Mouse (Mus musculus) lung, embryonic 16.5 days (tissue): Measurements from ENCODE around the gene Fbxo17. TPM values are rescaled to one million over a fixed set of nuclear protein-coding genes. Genes with fewer than 3 reads are reported as not detected.

Experiments used
- ATAC-seq: fragments of 200-750 bp; cut with Nextera tagmentation; 2 replicates; pipeline ENCODE4 v1.8.0; 2017; ENCODE audit warnings: low read depth, mild to moderate bottlenecking, moderate library complexity
- H3K27ac ChIP-seq: fragments of 300-500 bp; sonication (generic); 2 replicates; pipeline ENCODE4 v1.5.1; 2014; ENCODE audit warnings: mild to moderate bottlenecking, control low read depth, low read length
- H3K27me3 ChIP-seq: fragments of 300-500 bp; sonication (generic); 2 replicates; pipeline ENCODE4 v1.6.1; 2014; ENCODE audit warnings: low read depth, low read length, mixed read lengths; ENCODE audit not compliant: control insufficient read depth, insufficient read depth
- H3K36me3 ChIP-seq: fragments of 300-500 bp; sonication (generic); 2 replicates; pipeline ENCODE4 v1.6.1; 2014; ENCODE audit warnings: low read length; ENCODE audit not compliant: control insufficient read depth, insufficient read depth
- H3K4me1 ChIP-seq: fragments of 300-500 bp; sonication (generic); replicated peaks from 2 replicates; pipeline ENCODE4 v1.6.1; 2014; ENCODE audit warnings: low read length, mixed read lengths; ENCODE audit not compliant: control insufficient read depth, insufficient read depth
- H3K4me2 ChIP-seq: fragments of 300-500 bp; sonication (generic); 2 replicates; pipeline ENCODE4 v1.6.1; 2014; ENCODE audit warnings: low read depth, low read length, control low read depth
- H3K4me3 ChIP-seq: fragments of 300-500 bp; sonication (generic); 2 replicates; pipeline ENCODE4 v1.5.1; 2014; ENCODE audit warnings: mild to moderate bottlenecking, low read length, control low read depth
- H3K9ac ChIP-seq: fragments of 300-500 bp; sonication (generic); 2 replicates; pipeline ENCODE4 v1.6.1; 2014; ENCODE audit warnings: low read length, control low read depth
- H3K9me3 ChIP-seq: fragments of 300-500 bp; sonication (generic); 2 replicates; pipeline ENCODE4 v1.6.1; 2016; ENCODE audit warnings: low read length; ENCODE audit not compliant: control insufficient read depth
- WGBS: fragments of 180-500 bp; shearing (Covaris S2); extraction: QIAGEN DNeasy Blood & Tissue Kit; methylation state at CpG from one replicate; pipeline ENCODE4 v1.1.7; 2014; 5-methylcytosine and 5-hydroxymethylcytosine counted together
- polyA plus RNA-seq: library from polyadenylated mRNA; unstranded; fragments of >200 nt; fragmentation: Nextera tagmentation; extraction: Ambion mirVana; gene quantifications from 2 replicates; pipeline ENCODE4 v1.2.1, GENCODE M21; 2015

Fbxo17 gene
- polyA plus RNA-seq, 1 experiment from 2014 or later, result 15.8 TPM

DNA sequence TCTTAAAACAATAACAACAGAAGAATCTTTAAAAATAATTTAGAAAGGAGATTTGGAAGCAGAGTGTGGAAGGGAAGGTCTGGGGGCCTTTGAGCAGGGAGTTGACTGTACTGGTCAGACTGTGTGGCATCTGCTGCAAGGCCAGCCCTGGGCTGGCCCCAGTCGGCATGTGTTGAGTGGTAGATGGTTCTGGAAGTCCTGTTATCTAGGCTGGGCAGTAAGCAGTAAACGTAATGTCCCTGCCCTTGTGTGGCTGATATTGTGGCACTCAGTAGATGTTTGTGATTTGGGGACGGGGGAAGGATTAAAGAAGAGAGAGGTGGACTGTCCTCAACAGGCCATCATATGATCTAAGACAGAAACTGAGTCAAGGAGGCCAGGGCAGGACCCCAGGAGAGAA is 53.7 kb downstream of the Fbxo17 start:
- H3K4me2 ChIP-seq, result no peak overlapping the region
- no peak for ATAC-seq
- no peaks in the 10 kb centered on the region for H3K27me3 ChIP-seq
- peaks cover 16% of the 10 kb centered on the region for H3K4me1 ChIP-seq
- 0 out of 2 replicates have a peak, but pooled peaks cover 3% of the 10 kb centered on the region for H3K36me3 ChIP-seq
- 81% methylated on average over 3 of the region's 3 CpGs for WGBS
- H3K9me3 ChIP-seq, result no peaks in the 10 kb centered on the region
- no peak overlapping the region for H3K27ac ChIP-seq
- H3K9ac ChIP-seq, result no peak overlapping the region
- H3K4me3 ChIP-seq, result no peak overlapping the region

DNA sequence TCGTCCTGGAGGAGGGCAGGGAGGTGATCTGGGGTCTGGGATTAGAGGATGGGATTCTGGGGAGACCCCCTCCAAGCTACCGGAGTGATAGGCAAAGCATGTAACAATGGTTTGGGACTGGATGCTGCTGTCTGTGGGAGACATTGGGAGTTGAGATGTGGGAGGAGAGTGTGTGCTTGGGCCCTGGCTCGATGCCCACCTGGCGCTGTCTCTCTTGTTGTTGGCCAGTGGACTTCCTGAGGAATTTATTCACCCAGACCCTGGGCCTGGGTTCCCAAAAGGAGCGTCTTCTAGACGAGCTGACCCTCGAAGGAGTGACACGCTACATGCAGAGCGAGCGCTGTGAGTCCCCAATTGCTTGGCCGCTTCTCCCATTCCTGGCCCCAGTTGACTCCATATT is 55.3 kb downstream of the Fbxo17 start:
- ATAC-seq, result no peak
- 0 out of 2 replicates have a peak, but pooled peaks cover 3% of the 10 kb centered on the region for H3K36me3 ChIP-seq

DNA sequence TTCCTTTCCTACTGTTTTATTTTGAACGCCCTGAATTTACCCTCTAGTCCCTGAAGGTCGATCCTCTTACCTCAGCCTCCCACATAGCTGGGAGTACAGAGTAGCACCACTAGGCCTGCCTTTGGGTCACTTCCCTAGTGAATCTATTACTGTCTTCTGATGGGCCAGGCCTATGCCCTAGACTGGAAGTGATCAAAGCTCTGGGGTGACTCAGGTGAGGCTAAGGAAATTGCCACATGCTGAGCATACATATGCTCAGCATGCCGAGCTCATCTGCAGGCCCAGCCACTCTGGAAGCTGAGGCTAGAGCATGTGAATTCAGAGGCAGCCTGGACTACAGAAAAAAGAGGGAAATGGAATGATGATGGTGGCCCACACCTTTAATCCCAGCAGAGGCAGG is 56.6 kb downstream of the Fbxo17 start:
- Histone ChIP-seq H3K36me3 (0 out of 2 replicates have a peak, but pooled peaks cover 5% of the 10 kb centered on the region), H3K4me3 (no peak overlapping the region), H3K27ac (no peak overlapping the region), H3K4me1 (no peaks in the 10 kb centered on the region), H3K9ac (no peak overlapping the region), H3K4me2 (no peak overlapping the region), H3K9me3 (no peaks in the 10 kb centered on the region), H3K27me3 (no peaks in the 10 kb centered on the region)
- WGBS, result 90% methylated on average over 3 of the region's 3 CpGs
- ATAC-seq, result no peak

More for the DNA sequence above, 55.3 kb downstream of the Fbxo17 start:
- H3K4me1 ChIP-seq, result peaks cover 9% of the 10 kb centered on the region; the same call in 1 of the 2 replicates
- no peak overlapping the region for H3K27ac ChIP-seq
- no peaks in the 10 kb centered on the region for H3K27me3 ChIP-seq
- H3K4me3 ChIP-seq, result no peak overlapping the region
- no peak overlapping the region for H3K4me2 ChIP-seq
- no peak overlapping the region for H3K9ac ChIP-seq
- H3K9me3 ChIP-seq, result no peaks in the 10 kb centered on the region
- WGBS, result 82% methylated on average over 11 of the region's 11 CpGs

DNA sequence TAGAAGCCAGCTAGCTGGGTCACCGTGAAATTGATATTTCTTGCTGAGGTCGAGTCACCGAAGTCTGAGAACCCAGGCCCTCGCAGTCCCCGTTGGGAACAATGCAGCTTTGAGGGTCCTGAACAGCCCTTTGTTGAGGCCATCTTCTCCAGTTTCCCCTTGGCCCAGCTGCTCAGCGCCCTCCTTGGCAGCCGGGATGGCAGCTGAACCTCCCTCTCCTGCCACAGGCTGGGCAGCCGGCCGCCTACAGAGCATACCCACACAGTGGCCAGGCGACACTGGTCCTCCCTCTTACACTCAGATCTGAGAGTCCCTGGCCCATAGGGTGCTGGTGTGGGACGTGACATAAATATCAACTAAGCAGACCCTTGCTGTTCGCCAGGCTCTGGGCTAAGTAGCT is 57.6 kb downstream of the Fbxo17 start:
- Histone ChIP-seq H3K27me3 (no peaks in the 10 kb centered on the region), H3K36me3 (0 out of 2 replicates have a peak, but pooled peaks cover 5% of the 10 kb centered on the region), H3K4me1 (no peaks in the 10 kb centered on the region), H3K27ac (no peak overlapping the region), H3K9ac (no peak overlapping the region), H3K4me3 (no peak overlapping the region), H3K9me3 (no peaks in the 10 kb centered on the region), H3K4me2 (no peak overlapping the region)
- 73% methylated on average over 12 of the region's 12 CpGs for WGBS
- no peak for ATAC-seq

DNA sequence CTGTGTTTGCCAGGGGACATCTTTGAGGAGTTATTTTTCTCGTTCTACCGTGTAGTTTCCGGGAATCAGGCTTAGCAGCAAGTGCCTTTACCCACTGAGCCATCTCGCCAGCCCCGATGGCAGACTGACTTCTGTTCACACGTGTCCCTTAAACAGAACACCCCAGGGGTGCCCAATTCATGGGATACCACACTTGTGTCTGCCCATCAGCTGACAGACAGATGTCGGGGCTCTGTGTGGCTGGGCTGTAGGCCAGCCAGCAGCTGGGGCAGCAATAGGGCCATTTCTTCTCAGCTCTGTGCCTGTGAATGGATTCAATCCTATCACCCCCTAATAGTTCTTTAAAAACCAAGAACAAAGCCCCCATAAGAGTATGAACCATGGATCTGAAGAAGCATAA is 58.5 kb downstream of the Fbxo17 start:
- Histone ChIP-seq H3K9ac (no peak overlapping the region), H3K4me1 (peaks cover under 1% of the 10 kb centered on the region), H3K36me3 (0 out of 2 replicates have a peak, but pooled peaks cover 5% of the 10 kb centered on the region), H3K27ac (no peak overlapping the region), H3K4me2 (no peak overlapping the region), H3K4me3 (no peak overlapping the region), H3K9me3 (no peaks in the 10 kb centered on the region), H3K27me3 (no peaks in the 10 kb centered on the region)
- no peak for ATAC-seq
- 88% methylated on average over 7 of the region's 7 CpGs for WGBS

DNA sequence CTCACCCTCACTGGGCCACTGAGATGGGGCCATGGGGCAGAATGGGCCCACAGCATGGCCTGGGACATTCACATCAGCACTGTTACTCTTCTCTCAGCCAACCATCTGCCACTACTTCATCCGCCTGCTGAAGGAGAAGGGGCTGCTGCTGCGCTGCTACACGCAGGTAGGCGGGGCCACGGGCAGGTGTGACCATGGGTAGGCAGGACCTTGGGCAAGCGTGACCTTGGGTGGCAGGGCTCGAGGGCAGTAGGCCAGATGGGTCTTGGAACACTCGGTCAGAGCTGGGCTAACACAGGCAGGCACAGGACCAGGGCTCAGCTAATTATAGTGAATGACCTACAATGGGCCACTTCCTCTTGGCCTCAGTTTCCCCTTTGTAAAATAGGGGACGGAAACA is 62.2 kb downstream of the Fbxo17 start:
- peaks cover 12% of the 10 kb centered on the region; the same call in 1 of the 2 replicates for H3K36me3 ChIP-seq
- no peak overlapping the region for H3K27ac ChIP-seq
- H3K9ac ChIP-seq, result no peak overlapping the region
- no peak overlapping the region for H3K4me3 ChIP-seq
- H3K27me3 ChIP-seq, result no peaks in the 10 kb centered on the region
- no peak overlapping the region for H3K4me2 ChIP-seq
- peaks cover 4% of the 10 kb centered on the region for H3K4me1 ChIP-seq
- H3K9me3 ChIP-seq, result no peaks in the 10 kb centered on the region
- 76% methylated on average over 9 of the region's 9 CpGs for WGBS
- ATAC-seq, result no peak

DNA sequence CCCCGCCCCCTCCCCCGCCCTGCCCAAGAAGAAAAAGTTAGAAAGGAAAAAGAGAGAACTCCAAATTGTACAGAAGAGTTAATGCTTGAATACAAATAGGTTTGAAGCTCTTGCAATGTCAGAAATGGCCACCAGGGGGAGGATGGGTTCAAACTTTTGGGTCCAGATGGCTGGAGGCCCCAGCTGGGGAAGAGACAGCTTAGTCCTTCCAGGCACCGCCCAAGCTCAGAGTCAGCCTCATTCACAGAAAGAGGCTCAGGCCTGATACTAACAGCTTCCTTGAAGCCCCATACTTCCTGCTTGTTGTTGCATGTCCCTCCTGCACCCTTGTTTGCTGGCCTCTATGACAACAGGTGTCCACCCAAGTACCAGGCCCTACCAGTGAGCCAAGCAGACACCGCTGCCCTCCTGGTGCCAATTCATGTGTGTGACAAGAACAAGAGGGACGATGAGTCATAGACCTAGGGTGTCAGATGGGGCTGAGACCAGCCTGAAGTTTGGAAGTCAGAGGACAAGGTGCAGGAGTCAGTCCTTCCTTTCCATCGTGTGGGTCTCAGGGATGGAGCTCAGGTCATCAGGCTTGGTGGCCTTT is 63.6 kb downstream of the Fbxo17 start:
- no peak overlapping the region for H3K4me2 ChIP-seq
- H3K27me3 ChIP-seq, result no peaks in the 10 kb centered on the region
- no peak overlapping the region for H3K4me3 ChIP-seq
- H3K4me1 ChIP-seq, result peaks cover 4% of the 10 kb centered on the region
- H3K9me3 ChIP-seq, result no peaks in the 10 kb centered on the region
- H3K9ac ChIP-seq, result peak overlapping the region; percentile 22; the same call in 1 of the 2 replicates
- WGBS, result 44% methylated on average over 6 of the region's 6 CpGs
- peak overlapping the region; percentile 69 for H3K27ac ChIP-seq
- H3K36me3 ChIP-seq, result peaks cover 9% of the 10 kb centered on the region; the same call in 1 of the 2 replicates
- ATAC-seq, result peak; percentile 79

DNA sequence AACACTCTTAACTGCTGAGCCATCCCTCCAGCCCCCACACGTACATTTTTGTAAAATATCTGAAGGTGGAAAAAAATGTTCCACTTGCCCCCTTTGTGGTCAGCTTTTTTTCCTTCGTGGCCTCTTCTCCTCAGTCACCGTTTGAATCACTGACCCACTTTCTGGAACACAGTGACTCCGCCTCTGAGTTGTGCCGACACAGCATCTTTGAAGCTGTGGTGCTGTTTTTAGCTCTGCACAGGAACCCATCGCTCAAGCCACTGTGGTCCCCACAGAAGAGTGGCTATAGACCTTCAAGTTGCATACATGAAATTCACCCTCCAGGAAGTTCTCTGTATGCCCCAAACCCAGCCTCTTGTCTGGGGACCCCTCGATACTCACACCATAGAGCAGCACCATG is 64.3 kb downstream of the Fbxo17 start:
- 75% methylated on average over 7 of the region's 7 CpGs for WGBS
- Histone ChIP-seq H3K36me3 (peaks cover 9% of the 10 kb centered on the region; the same call in 1 of the 2 replicates), H3K4me3 (no peak overlapping the region), H3K9me3 (no peaks in the 10 kb centered on the region), H3K4me1 (peaks cover 4% of the 10 kb centered on the region), H3K27ac (peak overlapping the region; percentile 17; the same call in 1 of the 2 replicates), H3K4me2 (no peak overlapping the region), H3K9ac (no peak overlapping the region), H3K27me3 (no peaks in the 10 kb centered on the region)
- ATAC-seq, result no peak

DNA sequence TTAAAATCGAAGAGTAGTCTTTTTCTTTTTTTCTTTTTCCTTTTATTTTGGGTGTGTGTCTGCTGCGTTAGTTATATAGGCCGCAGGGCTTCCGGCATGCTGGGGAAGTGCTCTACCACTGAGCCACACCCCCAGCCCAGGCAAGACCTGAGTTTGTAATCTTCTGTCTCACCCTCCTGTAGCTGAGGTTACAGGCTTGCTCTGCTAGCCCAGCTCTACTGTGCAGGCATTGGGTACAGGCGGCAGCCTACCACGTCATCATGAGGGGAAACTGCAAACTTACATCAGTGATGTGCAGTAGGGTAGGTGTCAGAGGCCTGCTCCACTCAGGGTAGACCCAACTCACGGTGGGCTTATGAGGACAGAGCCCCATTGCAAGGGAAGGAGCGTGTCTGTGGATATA is 64.7 kb downstream of the Fbxo17 start:
- no peak overlapping the region for H3K27ac ChIP-seq

More for the DNA sequence above, 64.7 kb downstream of the Fbxo17 start:
- Histone ChIP-seq H3K9me3 (no peaks in the 10 kb centered on the region), H3K36me3 (peaks cover 9% of the 10 kb centered on the region), H3K4me2 (no peak overlapping the region), H3K4me3 (no peak overlapping the region), H3K4me1 (peaks cover 4% of the 10 kb centered on the region), H3K9ac (no peak overlapping the region), H3K27me3 (no peaks in the 10 kb centered on the region)
- no peak for ATAC-seq
- WGBS, result 86% methylated on average over 8 of the region's 8 CpGs
